Mouse (Mus musculus) myocyte (in vitro differentiated cells): ENCODE measurements around the gene Aig1.

Experiments used
- CEBPB ChIP-seq: IDR thresholded peaks from 2 replicates; pipeline ENCODE4 v1.6.1; 2011; ENCODE audit warnings: mild to moderate bottlenecking, moderate library complexity; ENCODE audit not compliant: poor library complexity, insufficient read depth, severe bottlenecking
- E2F4 ChIP-seq: IDR thresholded peaks from one replicate; pipeline ENCODE4 v1.6.1; 2011; ENCODE audit warnings: mild to moderate bottlenecking, control low read depth, moderate library complexity; ENCODE audit not compliant: insufficient read depth
- MAX ChIP-seq: IDR thresholded peaks from one replicate; pipeline ENCODE4 v1.6.1; 2011; ENCODE audit warnings: low read depth, mild to moderate bottlenecking, control low read depth
- POLR2A ChIP-seq: IDR thresholded peaks from one replicate; pipeline ENCODE4 v1.6.1; 2011; ENCODE audit warnings: low read depth, mild to moderate bottlenecking, control low read depth, moderate library complexity; ENCODE audit not compliant: insufficient read length
- REST ChIP-seq: IDR thresholded peaks from one replicate; pipeline ENCODE4 v1.6.1; 2011; ENCODE audit warnings: mild to moderate bottlenecking, control low read depth, moderate library complexity; ENCODE audit not compliant: insufficient read depth, insufficient read length
- SRF ChIP-seq: IDR thresholded peaks from one replicate; pipeline ENCODE4 v1.6.1; 2011; ENCODE audit warnings: low read depth; ENCODE audit not compliant: control insufficient read depth, insufficient read length
- TCF12 ChIP-seq: IDR thresholded peaks from one replicate; pipeline ENCODE4 v1.6.1; 2011; ENCODE audit warnings: mild to moderate bottlenecking, control low read depth; ENCODE audit not compliant: poor library complexity, insufficient read depth, severe bottlenecking
- TCF3 ChIP-seq: IDR thresholded peaks from one replicate; pipeline ENCODE4 v1.6.1; 2011; ENCODE audit warnings: low read depth, control low read depth; ENCODE audit not compliant: insufficient read length
- USF1 ChIP-seq: IDR thresholded peaks from one replicate; pipeline ENCODE4 v1.6.1; 2011; ENCODE audit warnings: low read depth, mild to moderate bottlenecking, control low read depth, moderate library complexity

DNA sequence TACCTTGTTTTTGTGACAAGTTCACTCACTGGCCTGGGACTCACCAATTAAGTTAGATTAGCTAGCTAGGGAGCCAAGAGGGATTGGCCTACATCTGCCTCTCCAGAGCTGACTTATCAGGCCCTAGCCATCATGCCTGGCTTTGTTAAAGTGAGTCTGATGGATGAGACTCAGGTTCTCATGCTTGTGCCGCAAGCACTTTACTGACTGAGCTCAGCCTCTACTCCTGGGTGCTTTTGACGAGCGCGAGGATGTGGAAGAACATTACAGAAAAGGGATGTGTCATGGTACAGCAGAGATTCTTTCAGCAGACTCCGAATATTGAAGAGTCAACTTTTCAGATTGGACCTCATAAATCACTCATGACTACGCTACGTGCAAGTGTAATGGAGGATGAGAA lies 12.8 kb downstream of the Aig1 start:
- TF ChIP-seq E2F4, result no peak
- no peak for TF ChIP-seq USF1
- TF ChIP-seq CEBPB, result no peak
- no peak for TF ChIP-seq POLR2A
- TF ChIP-seq REST, result no peak
- no peak for TF ChIP-seq TCF3
- TF ChIP-seq TCF12, result no peak
- TF ChIP-seq MAX, result no peak
- no peak for TF ChIP-seq SRF
